Mouse (Mus musculus): ENCODE measurements around the gene Nudt22. TPM values are rescaled to one million over a fixed set of nuclear protein-coding genes. Genes with fewer than 3 reads are reported as not detected.

Gene Nudt22
- polyA plus RNA-seq, 1 experiment = 19.4 TPM

DNA sequence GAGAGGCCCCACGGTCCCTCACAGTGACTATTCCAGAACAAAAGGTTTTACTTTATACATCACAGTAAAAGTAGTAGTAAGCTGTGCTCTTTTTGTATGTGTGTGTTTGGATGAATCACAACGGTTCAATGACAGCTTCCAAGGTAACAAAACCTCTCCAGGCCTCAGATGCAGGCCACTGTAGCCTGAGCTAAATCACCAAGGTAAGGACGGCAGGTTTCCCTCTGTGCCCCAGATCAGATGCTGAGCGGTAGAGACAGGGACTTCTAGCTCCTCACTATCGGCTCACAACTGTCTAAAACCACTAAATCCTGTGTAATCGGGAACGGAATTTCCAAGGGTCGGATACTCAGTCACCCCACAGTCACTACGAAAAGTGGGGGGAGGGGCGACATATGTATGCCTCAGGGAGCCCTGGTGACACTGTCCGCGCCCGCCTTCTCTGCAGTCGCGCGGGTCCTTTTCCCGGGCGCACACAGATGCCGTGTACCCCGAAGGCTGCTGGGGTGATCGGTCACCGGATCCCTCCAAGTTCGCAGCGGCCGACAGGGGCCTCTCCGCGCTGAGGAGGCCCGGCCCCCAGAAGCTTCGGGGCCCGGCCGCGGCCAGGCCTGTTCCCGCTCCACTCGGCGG is 43.3 kb upstream of the Nudt22 start:
- H3K27me3 ChIP-seq (ENCODE audit: control insufficient read depth, insufficient read depth, low read length) = no peaks in the 10 kb centered on the region
- H3K36me3 ChIP-seq (ENCODE audit: control insufficient read depth, insufficient read depth, low read length) = peaks cover 7% of the 10 kb centered on the region
- no peak for TF ChIP-seq POLR2A (IDR thresholded peaks at IDR 0.05; ENCODE audit: low read depth, low read length)
- no peak for TF ChIP-seq CTCF (IDR thresholded peaks at IDR 0.05; ENCODE audit: extremely low read depth, insufficient read depth, insufficient read length, insufficient replicate concordance)
- H3K27ac ChIP-seq (ENCODE audit: insufficient read depth, low read length) = peak overlapping the region; percentile 69
- H3K4me1 ChIP-seq (ENCODE audit: control insufficient read depth, insufficient read depth, insufficient read length) = peaks cover 10% of the 10 kb centered on the region
- DNase-seq (ENCODE audit: low read depth in 1 of 2, low spot score in 2 of 2) = peak in 1 of 2 experiments; percentile 51
- WGBS = 2% methylated on average over 35 of the region's 35 CpGs
- peak overlapping the region; percentile 70 for H3K4me3 ChIP-seq (ENCODE audit: extremely low read depth, insufficient read depth, insufficient read length)

- WGBS = 94% methylated on average over 5 of the region's 5 CpGs
- no peak overlapping the region for H3K4me3 ChIP-seq (ENCODE audit: extremely low read depth, insufficient read depth, insufficient read length)
- no peak for TF ChIP-seq CTCF (IDR thresholded peaks at IDR 0.05; ENCODE audit: extremely low read depth, insufficient read depth, insufficient read length, insufficient replicate concordance)
- TF ChIP-seq POLR2A (IDR thresholded peaks at IDR 0.05; ENCODE audit: low read depth, low read length) = no peak
- no peak for DNase-seq (ENCODE audit: low read depth in 1 of 2, low spot score in 2 of 2)
- peaks cover 5% of the 10 kb centered on the region for H3K4me1 ChIP-seq (ENCODE audit: control insufficient read depth, insufficient read depth, insufficient read length)
- H3K27me3 ChIP-seq (ENCODE audit: control insufficient read depth, insufficient read depth, low read length) = no peaks in the 10 kb centered on the region
- H3K36me3 ChIP-seq (ENCODE audit: control insufficient read depth, insufficient read depth, low read length) = peaks cover 39% of the 10 kb centered on the region
- no peak overlapping the region for H3K27ac ChIP-seq (ENCODE audit: insufficient read depth, low read length)
Measured at GRCm38 (mm10) chr19:7034006-7034405, 38.1 kb upstream of the Nudt22 start.

DNA sequence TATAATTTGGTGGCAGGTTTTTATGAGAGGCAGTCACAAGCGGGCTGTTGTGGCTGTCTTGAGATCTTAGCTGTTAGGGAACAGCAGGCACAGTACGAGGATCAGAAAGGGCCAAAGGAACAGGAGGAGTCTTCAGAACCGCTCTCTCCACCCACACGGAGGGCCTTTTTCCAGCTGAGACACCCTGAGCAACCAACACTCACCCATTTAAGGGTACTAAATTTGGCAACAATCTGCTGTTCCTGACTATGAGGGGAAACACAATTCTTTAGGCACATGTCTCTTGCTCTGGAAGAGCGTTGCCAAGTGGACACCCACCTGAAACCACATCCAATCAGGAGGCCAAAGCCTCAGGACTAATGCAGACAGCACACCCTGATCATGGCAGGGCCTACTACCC is 33.6 kb upstream of the Nudt22 start:
- no peaks in the 10 kb centered on the region for H3K27me3 ChIP-seq (ENCODE audit: control insufficient read depth, insufficient read depth, low read length)
- peaks cover 61% of the 10 kb centered on the region for H3K36me3 ChIP-seq (ENCODE audit: control insufficient read depth, insufficient read depth, low read length)
- no peak overlapping the region for H3K4me3 ChIP-seq (ENCODE audit: extremely low read depth, insufficient read depth, insufficient read length)
- no peak for TF ChIP-seq POLR2A (IDR thresholded peaks at IDR 0.05; ENCODE audit: low read depth, low read length)
- TF ChIP-seq CTCF (IDR thresholded peaks at IDR 0.05; ENCODE audit: extremely low read depth, insufficient read depth, insufficient read length, insufficient replicate concordance) = no peak
- no peaks in the 10 kb centered on the region for H3K4me1 ChIP-seq (ENCODE audit: control insufficient read depth, insufficient read depth, insufficient read length)
- H3K27ac ChIP-seq (ENCODE audit: insufficient read depth, low read length) = no peak overlapping the region
- no peak for DNase-seq (ENCODE audit: low read depth in 1 of 2, low spot score in 2 of 2)
- WGBS = 93% methylated on average over 5 of the region's 5 CpGs

DNA sequence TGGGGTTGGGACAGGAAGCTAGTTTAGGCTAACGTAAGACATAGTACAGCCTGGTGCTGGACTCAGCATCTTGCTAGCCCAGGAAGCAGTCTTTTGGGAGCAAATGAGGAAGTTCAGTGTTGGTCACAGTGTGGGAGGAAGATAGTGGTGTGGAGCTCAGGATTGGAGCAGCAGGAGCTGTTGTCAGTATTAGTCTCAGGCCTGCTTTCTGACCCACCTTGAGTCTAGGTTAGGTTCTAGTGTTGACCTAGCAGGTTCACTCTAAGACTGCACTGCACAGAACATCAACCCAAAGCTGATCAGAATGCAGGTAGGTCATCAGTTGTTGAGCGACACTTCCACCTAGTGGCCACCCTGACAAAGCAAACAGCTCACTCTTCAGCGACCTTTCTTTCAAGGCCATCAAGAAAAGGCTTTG is 24.3 kb upstream of the Nudt22 start:
- Histone ChIP-seq H3K27me3 (ENCODE audit: control insufficient read depth, insufficient read depth, low read length) (no peaks in the 10 kb centered on the region), H3K36me3 (ENCODE audit: control insufficient read depth, insufficient read depth, low read length) (peaks cover 23% of the 10 kb centered on the region), H3K4me1 (ENCODE audit: control insufficient read depth, insufficient read depth, insufficient read length) (peaks cover 10% of the 10 kb centered on the region; the same call in 1 of the 2 replicates), H3K27ac (ENCODE audit: insufficient read depth, low read length) (peak overlapping the region; percentile 95), H3K4me3 (ENCODE audit: extremely low read depth, insufficient read depth, insufficient read length) (no peak overlapping the region)
- TF ChIP-seq CTCF (IDR thresholded peaks at IDR 0.05; ENCODE audit: extremely low read depth, insufficient read depth, insufficient read length, insufficient replicate concordance) (peak; percentile 79; the same call in 1 of the 2 replicates), POLR2A (IDR thresholded peaks at IDR 0.05; ENCODE audit: low read depth, low read length) (no peak)
- peak; percentile 70 to 75 for DNase-seq (ENCODE audit: low read depth in 1 of 2, low spot score in 2 of 2)
- WGBS = 3% methylated on average over 3 of the region's 3 CpGs

DNA sequence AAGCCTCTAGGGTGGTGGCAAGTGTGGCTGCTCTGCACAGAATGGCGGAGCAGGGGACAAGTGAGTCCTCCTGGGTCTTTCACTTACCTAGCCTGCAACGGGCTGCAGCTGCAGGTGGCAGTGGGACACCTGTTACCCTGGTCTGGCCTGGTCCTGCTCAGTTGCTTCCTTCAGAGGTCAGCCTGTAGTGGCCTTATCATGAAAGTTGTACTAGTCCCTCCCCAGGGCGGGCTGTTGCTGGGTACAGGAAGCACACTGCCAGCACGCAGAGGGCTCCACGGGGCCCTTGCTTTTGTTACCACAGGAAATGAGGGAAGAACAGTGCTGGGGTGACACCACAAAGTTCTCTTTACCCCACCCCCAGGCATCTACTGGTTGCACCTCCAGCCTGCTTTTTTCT is 23.3 kb upstream of the Nudt22 start, which contains the start of gene Fermt3:
Gene Fermt3, minus strand, starts transcription at position 279 of the 400 bp plus-strand sequence.
- no peaks in the 10 kb centered on the region for H3K27me3 ChIP-seq (ENCODE audit: control insufficient read depth, insufficient read depth, low read length)
- peaks cover 10% of the 10 kb centered on the region; the same call in 1 of the 2 replicates for H3K4me1 ChIP-seq (ENCODE audit: control insufficient read depth, insufficient read depth, insufficient read length)
- WGBS = 2% methylated on average over 5 of the region's 5 CpGs
- peak within 1 kb of the TSS; percentile 95 for H3K27ac ChIP-seq (ENCODE audit: insufficient read depth, low read length)
- H3K4me3 ChIP-seq (ENCODE audit: extremely low read depth, insufficient read depth, insufficient read length) = peak within 1 kb of the TSS; percentile 73
- peak; percentile 37; the same call in 1 of the 2 replicates for TF ChIP-seq POLR2A (IDR thresholded peaks at IDR 0.05; ENCODE audit: low read depth, low read length)
- no peak for TF ChIP-seq CTCF (IDR thresholded peaks at IDR 0.05; ENCODE audit: extremely low read depth, insufficient read depth, insufficient read length, insufficient replicate concordance)
- DNase-seq (ENCODE audit: low read depth in 1 of 2, low spot score in 2 of 2) = peak; percentile 60 to 82
- peaks cover 26% of the 10 kb centered on the region for H3K36me3 ChIP-seq (ENCODE audit: control insufficient read depth, insufficient read depth, low read length)

DNA sequence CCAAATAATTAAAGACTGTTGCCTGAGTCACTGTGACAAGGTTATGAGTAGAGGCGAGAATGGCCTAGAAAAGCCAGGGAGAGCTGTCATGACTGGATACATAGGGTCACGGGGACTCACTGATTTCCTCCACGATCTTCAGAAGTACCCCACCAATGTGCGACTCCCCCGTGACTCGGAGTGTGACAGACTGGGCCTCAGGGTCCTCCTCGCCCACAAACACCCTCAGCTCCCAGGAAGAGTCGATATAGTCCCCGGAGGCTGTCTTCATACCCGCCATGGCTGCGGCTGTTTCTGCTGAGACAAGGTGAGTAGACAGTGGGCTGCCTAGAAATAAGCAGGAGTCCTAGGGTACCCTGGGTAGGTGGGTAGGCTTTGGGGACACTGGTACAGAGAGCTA is 22.6 kb upstream of the Nudt22 start:
- no peak for DNase-seq (ENCODE audit: low read depth in 1 of 2, low spot score in 2 of 2)
- Histone ChIP-seq H3K27ac (ENCODE audit: insufficient read depth, low read length) (peak overlapping the region; percentile 95), H3K4me1 (ENCODE audit: control insufficient read depth, insufficient read depth, insufficient read length) (peaks cover 10% of the 10 kb centered on the region; the same call in 1 of the 2 replicates), H3K4me3 (ENCODE audit: extremely low read depth, insufficient read depth, insufficient read length) (peak overlapping the region; percentile 73), H3K36me3 (ENCODE audit: control insufficient read depth, insufficient read depth, low read length) (peaks cover 30% of the 10 kb centered on the region), H3K27me3 (ENCODE audit: control insufficient read depth, insufficient read depth, low read length) (no peaks in the 10 kb centered on the region)
- WGBS = 9% methylated on average over 11 of the region's 11 CpGs
- TF ChIP-seq POLR2A (IDR thresholded peaks at IDR 0.05; ENCODE audit: low read depth, low read length) = no peak
- no peak for TF ChIP-seq CTCF (IDR thresholded peaks at IDR 0.05; ENCODE audit: extremely low read depth, insufficient read depth, insufficient read length, insufficient replicate concordance)

Measured in spleen, adult 2 months (tissue).